Mouse (Mus musculus): ENCODE measurements around the gene Zfp977.
"Not testable (repeated sequence)": the region's sequence is repeated elsewhere in the genome, so short reads cannot be mapped to it uniquely, and the experiment has no call there.

Zfp977 gene

GRCm38 (mm10) chr7:42592413-42592812, at the start of gene Zfp977:
Gene Zfp977 (minus strand): TSS chr7:42592547.
- DNase-seq (ENCODE audit: low spot score): not testable (repeated sequence)

GRCm38 (mm10) chr7:42631031-42631430, 38.7 kb upstream of the Zfp977 start:
- not testable (repeated sequence) for DNase-seq (ENCODE audit: low spot score)

GRCm38 (mm10) chr7:42595666-42596065, 3.3 kb upstream of the Zfp977 start:
- not testable (repeated sequence) for DNase-seq (ENCODE audit: low spot score)

- DNase-seq (ENCODE audit: low spot score): not testable (repeated sequence)
Measured at GRCm38 (mm10) chr7:42591311-42591710, 1.0 kb downstream of the Zfp977 start.

GRCm38 (mm10) chr7:42578488-42578887, 13.9 kb downstream of the Zfp977 start, which contains the start of gene Gm21028:
Gene Gm21028 (minus strand): TSS chr7:42578588.
- no peak for DNase-seq (ENCODE audit: low spot score)

- no peak for DNase-seq (ENCODE audit: low spot score)
Measured at GRCm38 (mm10) chr7:42551766-42552165, 40.6 kb downstream of the Zfp977 start.

All from adipocyte (in vitro differentiated cells).